Mouse (Mus musculus) olfactory bulb, adult 2 months (tissue): Measurements from ENCODE around the gene Tmem174.

Experiments used
- CTCF ChIP-seq: fragments of 200-500 bp; IDR thresholded peaks from 2 replicates; pipeline ENCODE4 v1.5.1; 2012; ENCODE audit warnings: low read depth, mild to moderate bottlenecking, low read length, moderate library complexity; ENCODE audit not compliant: insufficient read depth
- POLR2A ChIP-seq: fragments of 200-500 bp; IDR thresholded peaks from 2 replicates; pipeline ENCODE4 v1.6.1; 2012; ENCODE audit warnings: mild to moderate bottlenecking, low read depth, low read length, moderate library complexity; ENCODE audit not compliant: insufficient read depth

DNA sequence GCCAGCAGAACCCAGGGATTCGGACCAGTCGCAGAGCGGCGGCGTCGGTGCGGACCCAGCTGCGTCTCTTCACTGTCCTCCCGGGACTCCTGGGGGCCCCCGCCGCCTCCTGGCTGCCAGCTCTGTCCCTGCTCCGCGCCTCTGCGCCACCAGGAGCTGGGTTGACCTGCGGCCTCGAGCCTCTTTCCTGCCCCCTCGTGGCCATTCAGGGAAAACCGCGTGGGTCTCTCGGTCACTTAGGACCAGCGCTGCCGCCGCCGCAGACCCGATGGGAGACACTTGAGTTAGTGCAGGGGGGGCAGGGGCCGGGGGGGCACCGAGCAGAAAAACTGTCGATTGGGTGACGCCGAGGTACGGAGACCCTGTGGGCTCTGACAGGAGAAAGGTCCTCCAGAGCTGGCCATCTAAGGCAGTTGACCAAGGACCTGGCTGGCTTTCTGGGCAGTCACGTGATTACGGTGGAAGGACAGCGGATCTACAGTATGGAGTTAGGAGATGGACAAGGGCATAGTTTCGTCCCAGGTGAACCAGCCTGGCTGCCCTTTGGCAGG is 48.2 kb downstream of the Tmem174 start:
- TF ChIP-seq POLR2A: no peak
- TF ChIP-seq CTCF: peak; percentile 82
